Mouse (Mus musculus) left cerebral cortex, postnatal 10 days (tissue): ENCODE data around the gene Babam2. TPM values are rescaled to one million over a fixed set of nuclear protein-coding genes. Genes with fewer than 3 reads are reported as not detected.
"Not testable (repeated sequence)": the region's sequence is repeated elsewhere in the genome, so short reads cannot be mapped to it uniquely, and the experiment has no call there.

Experiments used
- DNase-seq, 2 experiments: peaks; one replicate each; pipeline ENCODE4 v3.0.0; 2021 to 2022; ENCODE audit warnings: low spot score in 2 of 2, mixed read lengths in 1 of 2; ENCODE audit errors: extremely low spot score in 1 of 2
- intact Hi-C: fragments of 180-260 bp; cut with DNase I; formaldehyde crosslinking; loops from one replicate; pipeline ENCODE4 v1.15.1; 2025
- total RNA-seq, 2 experiments: library from RNA; stranded (reverse); gene quantifications; 2 replicates each; pipeline ENCODE4 v1.2.3; 2021

The Babam2 gene
- total RNA-seq, 2 experiments from 2014 or later, result 40.5 to 48.7 TPM

- intact Hi-C loops, result no loop called here
- no peak for DNase-seq
Observed at GRCm38 (mm10) chr5:31815129-31815528, 117.6 kb downstream of the Babam2 start.

GRCm38 (mm10) chr5:31816082-31816481 lies 118.6 kb downstream of the Babam2 start:
- intact Hi-C loops, result no loop called here
- DNase-seq, result no peak

- DNase-seq, result no peak
- intact Hi-C loops, result no loop called here
Observed at GRCm38 (mm10) chr5:31820801-31821200, 123.3 kb downstream of the Babam2 start.

GRCm38 (mm10) chr5:31821204-31821603 lies 123.7 kb downstream of the Babam2 start:
- DNase-seq, result no peak
- intact Hi-C loops, result no loop called here

GRCm38 (mm10) chr5:31823673-31824072 lies 126.2 kb downstream of the Babam2 start:
- intact Hi-C loops, result no loop called here
- DNase-seq, result no peak

GRCm38 (mm10) chr5:31824126-31824525 lies 126.6 kb downstream of the Babam2 start:
- intact Hi-C loops, result no loop called here
- no peak for DNase-seq

- DNase-seq, result no peak
- intact Hi-C loops, result no loop called here
Observed at GRCm38 (mm10) chr5:31827304-31827703, 129.8 kb downstream of the Babam2 start.

- intact Hi-C loops, result no loop called here
- DNase-seq, result no peak
Observed at GRCm38 (mm10) chr5:31827896-31828295, 130.4 kb downstream of the Babam2 start.

GRCm38 (mm10) chr5:31828747-31829146 lies 131.3 kb downstream of the Babam2 start:
- DNase-seq, result no peak
- intact Hi-C loops, result no loop called here

GRCm38 (mm10) chr5:31829588-31829987 lies 132.1 kb downstream of the Babam2 start:
- intact Hi-C loops, result no loop called here
- DNase-seq, result no peak

GRCm38 (mm10) chr5:31831587-31831986 lies 134.1 kb downstream of the Babam2 start:
- intact Hi-C loops, result no loop called here
- DNase-seq, result no peak

- no peak for DNase-seq
- intact Hi-C loops, result no loop called here
Observed at GRCm38 (mm10) chr5:31835691-31836090, 138.2 kb downstream of the Babam2 start.

GRCm38 (mm10) chr5:31839973-31840372 lies 142.5 kb downstream of the Babam2 start:
- no peak for DNase-seq
- intact Hi-C loops, result no loop called here

GRCm38 (mm10) chr5:31840406-31840805 lies 142.9 kb downstream of the Babam2 start:
- intact Hi-C loops, result no loop called here

GRCm38 (mm10) chr5:31844856-31845255 lies 147.4 kb downstream of the Babam2 start:
- DNase-seq, result no peak
- intact Hi-C loops, result no loop called here

More at GRCm38 (mm10) chr5:31840406-31840805, 142.9 kb downstream of the Babam2 start:
- no peak for DNase-seq

- intact Hi-C loops, result no loop called here
- no peak for DNase-seq
Observed at GRCm38 (mm10) chr5:31846971-31847370, 149.5 kb downstream of the Babam2 start.

GRCm38 (mm10) chr5:31848995-31849394 lies 151.5 kb downstream of the Babam2 start:
- intact Hi-C loops, result no loop called here
- no peak for DNase-seq

- no peak for DNase-seq
- intact Hi-C loops, result no loop called here
Observed at GRCm38 (mm10) chr5:31852786-31853185, 155.3 kb downstream of the Babam2 start.

GRCm38 (mm10) chr5:31853831-31854230 lies 156.3 kb downstream of the Babam2 start:
- DNase-seq, result no peak
- intact Hi-C loops, result no loop called here

- intact Hi-C loops, DNase-seq: not testable (repeated sequence)
Observed at GRCm38 (mm10) chr5:31858877-31859276, 161.4 kb downstream of the Babam2 start.

- no peak for DNase-seq
- intact Hi-C loops, result no loop called here
Observed at GRCm38 (mm10) chr5:31860426-31860825, 162.9 kb downstream of the Babam2 start.
